Mouse (Mus musculus): ENCODE data around the gene Sema3f.

Sema3f gene

GRCm38 (mm10) chr9:107662342-107662741, 47.9 kb downstream of the Sema3f start:
- in situ Hi-C loops (cut with MboI, MseI), result no loop called here

- in situ Hi-C loops (cut with MboI, MseI), result no loop called here
These were observed 49.5 kb downstream of the Sema3f start for GRCm38 (mm10) chr9:107660777-107661176.

- in situ Hi-C loops (cut with MboI, MseI), result no loop called here
These were observed 50.3 kb downstream of the Sema3f start for GRCm38 (mm10) chr9:107659961-107660360.

- in situ Hi-C loops (cut with MboI, MseI), result no loop called here
These were observed 50.7 kb downstream of the Sema3f start for GRCm38 (mm10) chr9:107659551-107659950.

GRCm38 (mm10) chr9:107658096-107658495, 52.2 kb downstream of the Sema3f start:
- in situ Hi-C loops (cut with MboI, MseI), result no loop called here

- in situ Hi-C loops (cut with MboI, MseI), result no loop called here
These were observed 53.1 kb downstream of the Sema3f start for GRCm38 (mm10) chr9:107657144-107657543.

- in situ Hi-C loops (cut with MboI, MseI), result no loop called here
These were observed 55.7 kb downstream of the Sema3f start for GRCm38 (mm10) chr9:107654585-107654984.

GRCm38 (mm10) chr9:107653474-107653873, 56.8 kb downstream of the Sema3f start:
- in situ Hi-C loops (cut with MboI, MseI), result no loop called here

- in situ Hi-C loops (cut with MboI, MseI), result no loop called here
These were observed 59.4 kb downstream of the Sema3f start for GRCm38 (mm10) chr9:107650708-107651481.

GRCm38 (mm10) chr9:107650225-107650624, 60.0 kb downstream of the Sema3f start:
- in situ Hi-C loops (cut with MboI, MseI), result no loop called here

GRCm38 (mm10) chr9:107648767-107649166, 61.5 kb downstream of the Sema3f start:
- in situ Hi-C loops (cut with MboI, MseI), result no loop called here

GRCm38 (mm10) chr9:107646975-107647374, 63.3 kb downstream of the Sema3f start:
- in situ Hi-C loops (cut with MboI, MseI), result no loop called here

- in situ Hi-C loops (cut with MboI, MseI), result no loop called here
These were observed 64.7 kb downstream of the Sema3f start for GRCm38 (mm10) chr9:107645577-107645976.

- in situ Hi-C loops (cut with MboI, MseI), result no loop called here
These were observed 65.1 kb downstream of the Sema3f start for GRCm38 (mm10) chr9:107645153-107645510.

- in situ Hi-C loops (cut with MboI, MseI), result loop anchor here (5.0 kb wide), 1 partner anchor 42 kb away; no protein-coding TSS in a partner anchor
These were observed 65.7 kb downstream of the Sema3f start for GRCm38 (mm10) chr9:107644495-107645152.

- in situ Hi-C loops (cut with MboI, MseI), result loop anchor here (5.0 kb wide), 1 partner anchor 41 kb away; no protein-coding TSS in a partner anchor
These were observed 66.6 kb downstream of the Sema3f start for GRCm38 (mm10) chr9:107643544-107644214.

GRCm38 (mm10) chr9:107641666-107642065, 68.6 kb downstream of the Sema3f start:
- in situ Hi-C loops (cut with MboI, MseI), result loop anchor here (5.0 kb wide), 1 partner anchor 39 kb away; no protein-coding TSS in a partner anchor

- in situ Hi-C loops (cut with MboI, MseI), result loop anchor here (5.0 kb wide), 1 partner anchor 38 kb away; no protein-coding TSS in a partner anchor
These were observed 70.0 kb downstream of the Sema3f start for GRCm38 (mm10) chr9:107640257-107640772.

- in situ Hi-C loops (cut with MboI, MseI), result no loop called here
These were observed 73.2 kb downstream of the Sema3f start for GRCm38 (mm10) chr9:107637070-107637469.

GRCm38 (mm10) chr9:107635279-107636028, 74.8 kb downstream of the Sema3f start, which contains the start of gene Gnai2:
Gene Gnai2 (minus strand): TSS chr9:107635367.
- in situ Hi-C loops (cut with MboI, MseI), result no loop called here

Measured in regulatory T cell (primary cell).